In genomic region chr10:96827971-96828370, GRCm38 (mm10) we compare ENCODE assay signal across 18 mouse cellular contexts.
"Had no signal": no experiment of that assay in that cellular context is flagged by ENCODE, and none has a peak within 500 bp of the region (broad histone marks: within the 10 kb centered on the region; RNA-seq: fewer than 3 reads in every experiment).

No protein-coding gene starts in this region.

- H3K4me1 ChIP-seq: midbrain, embryonic 12.5 days had no signal

- H3K4me3 ChIP-seq: midbrain, embryonic 10.5 days; midbrain, embryonic 12.5 days; myocyte; neural tube, embryonic 13.5 days; neural tube, embryonic 15.5 days had no signal

- DNase-seq: lung, embryonic 14.5 days; lung, postnatal 10 days; lung, postnatal 4 days; midbrain, embryonic 14.5 days; retina, postnatal 1 day; right cerebral cortex, adult 18-20 months; right cerebral cortex, postnatal 25 days; right cerebral cortex, postnatal 4 days; spleen, adult 18-20 months; thymus, adult 18-20 months; thymus, postnatal 14 days; thymus, postnatal 36 days had no signal

- H3K27me3 ChIP-seq: midbrain, embryonic 12.5 days; neural tube, embryonic 13.5 days; neural tube, embryonic 15.5 days had no signal

- ATAC-seq: midbrain, embryonic 16.5 days had no signal

- H3K27ac ChIP-seq: midbrain, embryonic 10.5 days; midbrain, embryonic 12.5 days; neural tube, embryonic 13.5 days; neural tube, embryonic 15.5 days had no signal
